ENCODE assay signal across 23 mouse cellular contexts in the genomic region with DNA sequence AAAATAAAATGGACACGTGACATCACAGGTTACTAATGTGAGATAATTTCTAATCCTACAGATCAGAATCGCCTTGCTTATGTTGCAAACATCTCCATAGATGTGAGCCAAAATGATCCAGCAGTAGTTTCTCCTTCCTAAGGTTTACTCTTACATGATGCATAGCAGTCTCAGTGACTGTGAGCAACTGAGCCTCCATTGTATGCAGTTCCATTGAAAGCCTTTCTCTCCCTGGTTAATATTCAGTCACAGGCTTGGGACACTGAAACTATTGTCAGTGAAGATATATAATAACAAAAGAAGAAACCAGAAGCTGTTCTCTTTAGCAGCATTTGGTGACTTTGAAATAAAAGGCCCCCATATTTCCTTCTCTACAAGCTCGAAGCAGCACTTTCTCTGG.
"Had no signal": no experiment of that assay in that cellular context is flagged by ENCODE, and none has a peak within 500 bp of the region (broad histone marks: within the 10 kb centered on the region; RNA-seq: fewer than 3 reads in every experiment).

No protein-coding gene starts in this region.

- H3K9me3 ChIP-seq: limb, embryonic 10.5 days; limb, embryonic 13.5 days; liver, embryonic 12.5 days; liver, embryonic 15.5 days; lung, embryonic 15.5 days; midbrain, embryonic 12.5 days; stomach, embryonic 15.5 days had no signal

- H3K27ac ChIP-seq: kidney, postnatal 0 days; layer of hippocampus, adult 2 months; limb, embryonic 10.5 days; limb, embryonic 13.5 days; liver, embryonic 12.5 days; liver, embryonic 15.5 days; lung, embryonic 15.5 days; midbrain, embryonic 12.5 days; stomach, embryonic 15.5 days had no signal

- ATAC-seq: intestine, postnatal 0 days; liver, embryonic 12.5 days; midbrain, embryonic 16.5 days had no signal

- H3K27me3 ChIP-seq: limb, embryonic 13.5 days; liver, embryonic 12.5 days; liver, embryonic 15.5 days; lung, embryonic 15.5 days; megakaryocyte, embryonic 14.5 days; midbrain, embryonic 12.5 days; stomach, embryonic 15.5 days had no signal

- DNase-seq: kidney, adult 2 months; kidney, postnatal 25 days; layer of hippocampus, adult 9-11 months; liver; lung, adult 18-20 months; lung, postnatal 10 days; lung, postnatal 36 days; retina, postnatal 1 day; right cerebral cortex, postnatal 25 days; spleen, adult 18-20 months; thymus, postnatal 25 days had no signal

- H3K4me2 ChIP-seq: limb, embryonic 13.5 days; liver, embryonic 12.5 days; liver, embryonic 15.5 days; lung, embryonic 15.5 days; midbrain, embryonic 12.5 days; stomach, embryonic 15.5 days had no signal

- H3K4me3 ChIP-seq: layer of hippocampus, adult 2 months; limb, embryonic 10.5 days; limb, embryonic 13.5 days; liver, embryonic 12.5 days; liver, embryonic 15.5 days; lung, embryonic 15.5 days; megakaryocyte, embryonic 14.5 days; midbrain, embryonic 12.5 days; stomach, embryonic 15.5 days had no signal

- H3K4me1 ChIP-seq: limb, embryonic 10.5 days; limb, embryonic 13.5 days; liver, embryonic 12.5 days; liver, embryonic 15.5 days; lung, embryonic 15.5 days; midbrain, embryonic 12.5 days; stomach, embryonic 15.5 days had no signal

- H3K9ac ChIP-seq: limb, embryonic 13.5 days; liver, embryonic 12.5 days; liver, embryonic 15.5 days; lung, embryonic 15.5 days; midbrain, embryonic 12.5 days; stomach, embryonic 15.5 days had no signal

- H3K36me3 ChIP-seq: limb, embryonic 10.5 days; limb, embryonic 13.5 days; liver, embryonic 12.5 days; liver, embryonic 15.5 days; lung, embryonic 15.5 days; midbrain, embryonic 12.5 days; stomach, embryonic 15.5 days had no signal
